Mouse (Mus musculus) layer of hippocampus, postnatal 36 days (tissue): ENCODE data around the gene Taok3. TPM values are rescaled to one million over a fixed set of nuclear protein-coding genes. Genes with fewer than 3 reads are reported as not detected.

Source experiments
- DNase-seq, 2 experiments: peaks; one replicate each; pipeline ENCODE4 v3.0.0; 2022
- total RNA-seq, 2 experiments: library from RNA; stranded (reverse); gene quantifications; 2 replicates each; pipeline ENCODE4 v1.2.3; 2021

The Taok3 gene
- total RNA-seq, 2 experiments from 2014 or later = 55.3 to 63.5 TPM

DNA sequence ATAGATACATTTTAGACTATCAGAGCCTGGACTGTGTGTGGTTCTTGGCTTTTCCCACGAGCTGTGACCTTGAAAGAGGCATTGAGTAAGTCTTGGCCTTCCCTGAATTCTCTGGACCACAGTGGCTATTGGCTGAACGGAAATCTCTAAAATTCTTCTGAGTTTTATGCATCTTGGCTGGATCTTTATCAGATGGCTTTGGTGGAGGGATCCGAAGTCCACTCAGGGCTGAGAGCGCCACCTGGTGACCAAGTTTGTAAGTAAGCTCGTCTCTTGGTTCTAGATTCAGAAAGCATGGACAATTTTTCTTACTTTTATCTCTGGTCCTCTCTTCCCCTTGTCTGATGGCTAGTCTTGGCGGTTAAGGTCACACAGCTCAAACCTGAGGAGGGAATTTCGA is 185.0 kb downstream of the Taok3 start:
- DNase-seq = peak; percentile 50 to 54

DNA sequence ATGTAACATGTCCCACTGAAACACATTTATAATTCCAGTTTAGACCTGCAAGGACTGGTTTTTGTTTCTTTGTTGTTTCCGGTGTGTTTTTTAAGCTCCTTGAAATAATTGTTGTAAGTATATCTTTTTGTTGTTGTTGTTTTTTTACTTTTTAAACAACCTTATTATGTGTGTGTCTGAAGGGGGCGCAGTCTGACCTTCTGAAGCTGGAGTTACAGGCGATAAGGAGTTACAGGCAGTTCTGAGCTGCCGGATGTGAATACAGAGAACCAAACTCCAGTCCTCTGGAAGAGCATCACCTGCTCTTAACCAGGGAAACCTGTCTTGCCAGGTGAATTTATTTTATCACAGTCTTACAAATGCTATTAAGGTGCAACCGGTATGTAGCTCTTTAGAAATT is 185.8 kb downstream of the Taok3 start:
- DNase-seq = no peak

DNA sequence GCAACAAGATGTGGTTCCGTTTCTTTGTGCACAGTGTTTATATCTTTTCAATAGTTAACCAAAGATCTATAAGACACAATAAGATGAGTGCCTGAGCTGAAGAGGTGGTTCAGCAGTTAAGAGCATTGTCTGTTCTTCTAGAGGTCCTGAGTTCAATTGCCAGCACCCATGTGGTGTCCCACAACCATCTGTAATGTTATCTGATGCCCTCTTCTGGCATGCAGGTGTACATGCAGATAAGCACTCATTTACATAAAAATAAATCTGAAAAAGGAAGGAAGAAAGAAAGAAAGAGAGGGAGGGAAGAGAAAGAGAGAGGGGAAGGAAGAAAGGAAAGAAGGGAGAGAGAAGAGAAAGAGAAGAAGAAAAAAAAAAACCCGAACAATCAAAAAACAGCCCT is 186.9 kb downstream of the Taok3 start:
- DNase-seq = no peak

DNA sequence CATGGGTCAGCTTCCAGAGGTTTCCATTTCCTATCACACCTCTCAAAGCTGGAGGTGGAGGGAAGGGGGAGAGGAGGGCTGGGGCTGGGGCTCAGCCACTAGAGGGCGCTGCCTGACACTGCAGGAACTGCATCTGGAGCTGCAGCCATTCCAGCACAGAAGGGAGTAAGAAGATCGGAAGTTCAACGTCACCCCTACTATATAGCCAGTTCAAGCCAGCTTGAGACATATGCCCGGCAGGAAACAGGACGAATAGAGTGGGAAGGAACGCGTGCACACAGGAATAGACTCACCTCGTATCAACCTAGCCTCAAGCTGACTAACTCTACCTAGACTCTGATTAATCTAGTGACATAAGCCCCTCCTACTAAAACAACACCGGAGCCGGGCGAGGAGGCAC is 187.8 kb downstream of the Taok3 start:
- DNase-seq = peak; percentile 35 to 41

DNA sequence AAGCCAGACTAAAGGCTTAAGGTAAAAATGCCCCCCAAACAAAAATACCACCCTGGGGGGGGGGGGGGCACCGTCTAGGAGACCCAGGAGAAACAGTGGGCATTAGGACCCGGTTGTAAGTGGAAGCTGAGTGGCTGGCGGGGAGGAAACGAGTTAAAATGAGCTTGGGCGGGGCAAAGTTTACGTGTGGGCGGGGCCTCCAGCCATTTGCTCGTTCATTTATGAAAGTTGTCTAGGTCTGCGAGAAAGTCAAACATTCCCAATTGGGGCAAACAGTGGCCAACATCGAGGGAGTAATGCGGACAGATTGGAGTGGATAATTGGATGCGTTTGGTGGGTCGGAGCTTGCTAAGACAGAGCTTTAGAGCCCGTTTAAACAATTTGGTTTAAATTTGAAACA is 193.5 kb downstream of the Taok3 start:
- no peak for DNase-seq

DNA sequence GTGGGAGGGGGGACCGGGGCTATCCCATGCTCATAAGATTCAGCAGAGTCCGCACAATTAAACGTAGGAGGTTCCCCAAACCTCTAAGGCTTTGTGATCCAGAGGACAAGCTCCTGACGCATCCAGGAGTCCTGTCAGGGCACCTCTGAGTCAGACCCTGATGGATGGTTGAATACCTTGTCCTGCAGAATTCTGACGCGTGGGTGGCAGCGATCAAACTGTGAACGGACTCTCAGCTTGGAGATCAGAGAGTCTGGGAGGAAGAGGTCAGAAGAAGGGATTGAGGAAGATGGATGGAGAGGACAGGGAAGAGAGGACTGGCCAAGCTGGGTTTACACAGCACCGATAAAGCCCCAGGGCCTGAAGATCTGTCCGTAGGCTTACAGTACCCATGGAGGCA is 194.0 kb downstream of the Taok3 start:
- DNase-seq = no peak

DNA sequence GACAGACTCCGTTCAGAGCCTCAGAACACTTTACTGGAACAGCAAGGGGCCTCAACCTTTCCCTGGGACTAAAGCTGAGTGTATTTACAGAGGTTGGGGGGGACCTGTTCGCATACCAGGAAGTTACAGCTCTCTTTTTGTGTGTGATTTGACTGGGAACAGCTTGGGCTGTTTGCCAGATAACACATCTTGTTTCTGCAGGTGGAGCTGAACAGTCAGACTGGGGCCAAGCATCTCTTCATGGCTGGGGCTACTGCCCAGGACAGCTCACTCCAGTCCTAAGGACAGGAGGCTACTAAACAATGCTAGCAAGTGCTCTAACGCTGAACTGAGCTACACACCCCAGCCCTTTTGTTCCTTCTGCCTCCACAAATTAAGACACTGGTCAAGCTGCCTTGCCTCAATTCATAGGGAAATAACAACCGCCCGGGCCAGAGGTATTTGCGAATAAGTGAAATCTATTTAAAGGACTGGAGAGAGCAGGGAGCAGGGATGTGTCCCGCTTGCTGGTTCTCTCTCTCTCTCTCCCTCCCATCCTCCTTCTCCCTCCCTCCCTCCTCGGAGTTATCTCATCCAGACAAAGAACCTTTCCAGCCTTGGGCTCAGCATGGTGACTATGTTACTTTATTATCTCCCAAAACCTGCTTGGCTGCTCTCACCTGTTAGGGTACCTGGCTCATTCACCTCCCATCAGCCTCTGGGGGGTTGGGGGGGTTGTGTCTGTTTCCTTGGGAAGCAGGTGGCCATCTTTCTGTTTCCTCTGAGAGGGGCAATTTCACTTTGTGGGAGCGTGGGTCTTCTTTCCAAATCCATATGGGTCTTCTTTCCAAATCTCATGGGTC is 194.9 kb downstream of the Taok3 start:
- DNase-seq = no peak

DNA sequence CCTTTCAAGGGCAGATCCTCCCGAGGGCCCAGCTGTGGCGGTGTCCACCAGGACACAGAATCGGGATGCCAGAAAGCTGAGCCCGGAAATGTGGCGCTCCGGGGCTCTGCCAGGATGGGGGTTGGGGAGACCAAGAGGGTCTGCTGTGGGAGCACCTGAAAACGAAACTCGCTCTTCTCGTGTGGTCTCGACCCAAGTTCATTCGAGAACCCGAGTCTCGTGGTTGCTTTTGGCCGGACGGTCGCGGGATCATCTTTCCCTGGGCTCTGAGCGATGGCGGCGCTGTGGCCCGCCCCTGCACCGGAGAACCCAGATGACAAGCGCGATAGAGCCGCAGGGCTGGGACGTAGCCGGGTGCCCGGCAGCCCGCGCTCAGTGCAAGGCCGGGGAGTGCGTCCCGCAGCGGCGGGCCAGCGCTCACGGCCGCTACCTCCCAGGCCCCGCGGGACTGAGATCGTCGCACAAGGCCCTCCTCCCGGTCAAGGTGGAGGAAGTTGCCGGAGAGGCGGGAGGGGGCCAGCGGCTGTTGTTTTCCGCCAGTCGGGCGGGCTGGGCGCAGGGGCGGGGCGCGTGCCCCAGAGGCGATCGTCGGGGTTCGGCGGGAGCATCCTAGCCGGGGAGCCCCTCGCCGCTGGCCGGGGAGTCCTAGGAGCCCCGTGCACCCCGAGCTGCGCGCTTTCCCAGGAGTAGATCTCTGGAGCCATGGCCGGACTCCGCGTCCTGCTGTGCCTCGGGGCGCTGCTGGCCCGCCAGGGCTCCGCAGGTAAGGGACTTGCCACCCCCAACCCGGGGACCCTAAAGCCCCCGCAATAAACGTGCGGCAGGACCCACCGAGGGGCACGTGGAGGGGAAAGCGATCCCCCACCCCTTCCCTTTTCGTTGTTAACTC is 199.1 kb downstream of the Taok3 start, which contains the start of gene Vsig10:
Gene Vsig10, plus strand, starts transcription at position 343 of the 889 bp plus-strand sequence.
- DNase-seq = peak; percentile 43 to 54

DNA sequence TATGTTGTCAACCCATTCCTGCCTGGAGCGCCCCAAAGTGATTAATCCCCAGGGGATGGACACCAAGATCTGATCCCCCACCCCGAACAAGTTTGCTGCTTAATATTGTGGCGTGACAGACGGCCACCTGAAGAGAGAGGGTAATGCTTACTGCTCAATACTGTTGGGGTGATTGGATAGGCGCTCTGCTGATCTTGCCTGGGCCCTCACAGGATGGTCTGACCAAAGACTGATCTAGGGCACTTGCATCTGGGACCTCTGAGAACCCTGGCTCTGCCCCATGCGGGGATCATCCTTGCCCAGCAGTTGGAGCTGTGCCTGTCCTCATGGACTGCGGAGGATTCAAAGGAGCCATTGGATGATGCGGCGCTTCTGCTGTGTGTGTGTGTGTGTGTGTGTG is 203.8 kb downstream of the Taok3 start:
- DNase-seq = no peak

Other genes starting within 250 kb of the Taok3 start
- gene Suds3, start 4.0 kb upstream of the Taok3 start, total RNA-seq = 100 to 1,000 TPM; 117 to 119 TPM
- gene Pebp1, start 167.5 kb downstream of the Taok3 start, total RNA-seq = 100 to 1,000 TPM; 673 to 712 TPM
- gene Vsig10, start 199.0 kb downstream of the Taok3 start, total RNA-seq = 1 to 10 TPM; 1.9 to 2.6 TPM
- 100 to 1,000 TPM; 262 to 273 TPM for gene Wsb2, start 237.2 kb downstream of the Taok3 start, total RNA-seq